Mouse (Mus musculus): ENCODE data around the gene Glt1d1. TPM values are rescaled to one million over a fixed set of nuclear protein-coding genes. Genes with fewer than 3 reads are reported as not detected.

The Glt1d1 gene
- polyA plus RNA-seq, 1 experiment from 2014 or later: 0.91 TPM

GRCm38 (mm10) chr5:127633188-127633587, 1.1 kb downstream of the Glt1d1 start:
- Histone ChIP-seq H3K4me2 (peak overlapping the region; percentile 98), H3K27ac (no peak overlapping the region), H3K9ac (0 out of 2 replicates have a peak overlapping the region, but pooled peaks have one; percentile 75), H3K27me3 (peaks cover 31% of the 10 kb centered on the region), H3K9me3 (no peaks in the 10 kb centered on the region), H3K4me3 (peak overlapping the region; percentile 54), H3K36me3 (no peaks in the 10 kb centered on the region), H3K4me1 (peaks cover 8% of the 10 kb centered on the region; the same call in 1 of the 2 replicates)
- no peak for ATAC-seq (ENCODE audit: insufficient number of reproducible peaks, insufficient read depth, low FRiP score, low TSS enrichment, low read depth)
- WGBS: 33% methylated on average over 4 of the region's 4 CpGs

- Histone ChIP-seq H3K4me3 (no peak overlapping the region), H3K36me3 (no peaks in the 10 kb centered on the region), H3K4me2 (no peak overlapping the region), H3K27me3 (peaks cover 31% of the 10 kb centered on the region), H3K27ac (no peak overlapping the region), H3K9me3 (no peaks in the 10 kb centered on the region), H3K4me1 (peaks cover 8% of the 10 kb centered on the region; the same call in 1 of the 2 replicates), H3K9ac (no peak overlapping the region)
- WGBS: 91% methylated on average over 7 of the region's 7 CpGs
- no peak for ATAC-seq (ENCODE audit: insufficient number of reproducible peaks, insufficient read depth, low FRiP score, low TSS enrichment, low read depth)
These were observed 1.6 kb downstream of the Glt1d1 start for GRCm38 (mm10) chr5:127633666-127634065.

- H3K4me3 ChIP-seq: no peak overlapping the region
- no peaks in the 10 kb centered on the region for H3K36me3 ChIP-seq
- H3K4me2 ChIP-seq: no peak overlapping the region
- no peaks in the 10 kb centered on the region; the same call in 1 of the 2 replicates for H3K4me1 ChIP-seq
- ATAC-seq (ENCODE audit: insufficient number of reproducible peaks, insufficient read depth, low FRiP score, low TSS enrichment, low read depth): no peak
- no peak overlapping the region for H3K27ac ChIP-seq
- H3K9ac ChIP-seq: no peak overlapping the region
- peaks cover 4% of the 10 kb centered on the region; the same call in 1 of the 2 replicates for H3K9me3 ChIP-seq
- 79% methylated on average over 4 of the region's 4 CpGs for WGBS
- peaks cover 13% of the 10 kb centered on the region for H3K27me3 ChIP-seq
These were observed 5.6 kb downstream of the Glt1d1 start for GRCm38 (mm10) chr5:127637622-127638021.

- Histone ChIP-seq H3K4me3 (no peak overlapping the region), H3K27ac (no peak overlapping the region), H3K36me3 (no peaks in the 10 kb centered on the region), H3K9ac (no peak overlapping the region), H3K4me2 (no peak overlapping the region), H3K4me1 (no peaks in the 10 kb centered on the region), H3K9me3 (peaks cover 4% of the 10 kb centered on the region; the same call in 1 of the 2 replicates), H3K27me3 (peaks cover 8% of the 10 kb centered on the region)
- 85% methylated on average over 2 of the region's 2 CpGs for WGBS
- no peak for ATAC-seq (ENCODE audit: insufficient number of reproducible peaks, insufficient read depth, low FRiP score, low TSS enrichment, low read depth)
These were observed 6.1 kb downstream of the Glt1d1 start for GRCm38 (mm10) chr5:127638177-127638576.

- H3K9me3 ChIP-seq: peaks cover 4% of the 10 kb centered on the region; the same call in 1 of the 2 replicates
- H3K27ac ChIP-seq: no peak overlapping the region
- H3K4me3 ChIP-seq: no peak overlapping the region
- ATAC-seq (ENCODE audit: insufficient number of reproducible peaks, insufficient read depth, low FRiP score, low TSS enrichment, low read depth): no peak
- no peaks in the 10 kb centered on the region for H3K4me1 ChIP-seq
- no peak overlapping the region for H3K9ac ChIP-seq
- no peaks in the 10 kb centered on the region for H3K36me3 ChIP-seq
- H3K4me2 ChIP-seq: no peak overlapping the region
- 86% methylated on average over 6 of the region's 6 CpGs for WGBS
- no peaks in the 10 kb centered on the region for H3K27me3 ChIP-seq
These were observed 7.1 kb downstream of the Glt1d1 start for GRCm38 (mm10) chr5:127639067-127639605.

DNA sequence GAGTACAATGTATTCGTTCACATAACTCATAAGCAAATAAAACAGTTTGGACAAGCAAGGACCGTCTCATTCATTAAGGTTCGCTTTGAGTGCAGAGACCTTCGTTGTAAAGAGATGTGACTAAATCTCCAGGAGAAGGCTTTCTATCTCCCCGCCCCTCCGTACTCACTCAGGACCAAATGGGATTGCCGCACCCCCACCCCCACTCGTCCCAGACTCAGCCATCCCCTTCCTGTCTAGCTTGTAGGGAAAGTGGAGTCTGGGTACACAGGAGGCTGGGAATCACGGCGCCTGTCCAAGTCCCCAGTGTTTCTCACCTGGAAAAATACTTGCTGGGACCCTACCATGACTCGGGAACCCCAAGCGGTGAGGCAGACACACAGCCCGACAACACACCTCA, 7.6 kb downstream of the Glt1d1 start:
- 92% methylated on average over 13 of the region's 13 CpGs for WGBS
- no peaks in the 10 kb centered on the region for H3K4me1 ChIP-seq
- H3K27ac ChIP-seq: no peak overlapping the region
- no peaks in the 10 kb centered on the region for H3K27me3 ChIP-seq
- H3K4me3 ChIP-seq: no peak overlapping the region
- peaks cover 4% of the 10 kb centered on the region; the same call in 1 of the 2 replicates for H3K9me3 ChIP-seq
- H3K9ac ChIP-seq: no peak overlapping the region
- no peak overlapping the region for H3K4me2 ChIP-seq
- no peak for ATAC-seq (ENCODE audit: insufficient number of reproducible peaks, insufficient read depth, low FRiP score, low TSS enrichment, low read depth)
- H3K36me3 ChIP-seq: no peaks in the 10 kb centered on the region

DNA sequence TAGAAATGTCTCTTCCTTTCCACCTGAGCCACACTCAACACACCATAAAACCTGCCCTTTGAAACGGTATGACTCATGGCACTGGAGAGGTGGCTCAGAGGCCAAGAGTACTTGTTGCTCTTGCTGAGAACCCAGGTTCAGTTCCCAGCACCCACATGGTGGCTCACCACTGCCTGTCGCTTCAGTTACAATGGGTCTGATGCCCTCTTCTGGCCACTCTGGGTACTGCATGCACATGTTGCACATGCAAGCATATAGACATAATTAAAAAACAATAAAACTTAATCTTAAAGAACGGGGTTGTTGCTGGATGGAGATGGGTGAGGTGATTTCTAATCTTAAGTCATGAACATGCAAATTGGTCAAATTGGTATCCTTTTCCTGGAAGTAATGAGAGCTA, 8.3 kb downstream of the Glt1d1 start:
- no peak for ATAC-seq (ENCODE audit: insufficient number of reproducible peaks, insufficient read depth, low FRiP score, low TSS enrichment, low read depth)
- Histone ChIP-seq H3K4me3 (no peak overlapping the region), H3K9me3 (peaks cover 4% of the 10 kb centered on the region; the same call in 1 of the 2 replicates), H3K27me3 (no peaks in the 10 kb centered on the region), H3K4me1 (no peaks in the 10 kb centered on the region), H3K36me3 (peaks cover 4% of the 10 kb centered on the region; the same call in 1 of the 2 replicates), H3K4me2 (no peak overlapping the region), H3K27ac (no peak overlapping the region), H3K9ac (no peak overlapping the region)
- WGBS: 89% methylated on average over 3 of the region's 3 CpGs

DNA sequence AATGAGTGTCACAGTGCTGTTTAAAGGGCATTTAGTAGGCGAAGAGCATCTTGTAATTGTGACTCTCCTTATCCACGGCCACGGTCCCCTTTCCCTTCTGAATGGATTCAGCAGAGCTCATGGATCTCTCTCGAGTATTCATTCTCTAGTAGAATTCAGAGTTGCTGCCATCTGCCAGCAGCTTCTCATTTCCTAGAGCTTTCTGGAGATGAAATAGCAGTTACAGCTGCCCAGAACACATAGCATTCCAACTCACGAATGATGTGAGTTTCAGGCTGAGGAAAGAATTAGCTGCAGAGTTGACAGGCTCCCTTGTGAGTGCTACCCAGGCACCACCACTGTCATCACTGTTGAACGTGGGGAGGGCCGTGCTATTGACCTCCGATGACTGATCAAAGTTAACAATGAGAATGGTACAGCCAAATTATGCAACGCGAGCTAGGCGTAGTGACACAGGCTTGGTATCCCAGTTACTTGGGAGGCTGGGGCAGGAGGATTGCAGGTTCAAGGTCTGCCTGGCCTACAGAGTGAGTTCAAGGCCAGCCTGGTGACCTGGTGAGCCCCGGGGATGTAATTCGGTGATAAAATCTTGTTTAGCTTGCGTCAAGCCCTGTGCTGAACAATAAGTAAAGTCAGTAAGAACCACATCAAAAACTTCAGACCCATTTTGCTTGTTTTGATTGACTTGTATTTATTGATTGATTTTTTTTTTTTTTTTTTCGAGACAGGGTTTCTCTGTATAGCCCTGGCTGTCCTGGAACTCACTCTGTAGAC, 9.3 kb downstream of the Glt1d1 start:
- 88% methylated on average over 15 of the region's 15 CpGs for WGBS
- peaks cover 4% of the 10 kb centered on the region; the same call in 1 of the 2 replicates for H3K9me3 ChIP-seq
- H3K27ac ChIP-seq: no peak overlapping the region
- peaks cover 4% of the 10 kb centered on the region; the same call in 1 of the 2 replicates for H3K36me3 ChIP-seq
- H3K27me3 ChIP-seq: no peaks in the 10 kb centered on the region
- H3K4me2 ChIP-seq: no peak overlapping the region
- H3K4me1 ChIP-seq: no peaks in the 10 kb centered on the region
- ATAC-seq (ENCODE audit: insufficient number of reproducible peaks, insufficient read depth, low FRiP score, low TSS enrichment, low read depth): no peak
- H3K9ac ChIP-seq: no peak overlapping the region
- H3K4me3 ChIP-seq: no peak overlapping the region

DNA sequence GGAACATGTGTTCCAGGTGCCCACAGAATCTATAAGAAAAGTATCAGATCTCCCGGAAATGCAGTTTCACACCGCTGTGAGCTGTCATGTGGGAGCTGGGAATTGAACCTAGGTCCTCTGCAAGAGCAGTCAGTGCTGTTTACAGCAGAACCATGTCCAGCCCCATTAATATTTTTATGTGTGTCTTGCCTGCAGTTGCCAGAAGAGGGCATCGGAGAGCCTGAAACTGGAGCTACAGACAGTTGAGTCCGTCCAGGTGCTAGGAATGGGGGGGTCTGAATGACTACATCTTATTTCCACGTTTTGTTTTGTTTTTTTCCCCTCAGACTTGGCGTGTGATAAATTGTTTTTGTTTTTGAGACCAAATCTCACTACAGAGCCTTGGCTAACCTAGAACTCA, 16.0 kb downstream of the Glt1d1 start:
- no peaks in the 10 kb centered on the region for H3K9me3 ChIP-seq
- H3K4me2 ChIP-seq: no peak overlapping the region
- ATAC-seq (ENCODE audit: insufficient number of reproducible peaks, insufficient read depth, low FRiP score, low TSS enrichment, low read depth): no peak
- no peaks in the 10 kb centered on the region for H3K4me1 ChIP-seq
- WGBS: 74% methylated on average over 6 of the region's 6 CpGs
- H3K4me3 ChIP-seq: no peak overlapping the region
- H3K27me3 ChIP-seq: no peaks in the 10 kb centered on the region
- no peak overlapping the region for H3K9ac ChIP-seq
- peaks cover 4% of the 10 kb centered on the region; the same call in 1 of the 2 replicates for H3K36me3 ChIP-seq
- no peak overlapping the region for H3K27ac ChIP-seq

- peaks cover 4% of the 10 kb centered on the region; the same call in 1 of the 2 replicates for H3K36me3 ChIP-seq
- H3K27ac ChIP-seq: no peak overlapping the region
- ATAC-seq (ENCODE audit: insufficient number of reproducible peaks, insufficient read depth, low FRiP score, low TSS enrichment, low read depth): no peak
- H3K9me3 ChIP-seq: no peaks in the 10 kb centered on the region
- no peaks in the 10 kb centered on the region for H3K4me1 ChIP-seq
- no peaks in the 10 kb centered on the region for H3K27me3 ChIP-seq
- no peak overlapping the region for H3K9ac ChIP-seq
- H3K4me3 ChIP-seq: no peak overlapping the region
- H3K4me2 ChIP-seq: no peak overlapping the region
These were observed 17.0 kb downstream of the Glt1d1 start for GRCm38 (mm10) chr5:127649077-127649476.

GRCm38 (mm10) chr5:127658257-127658656, 26.2 kb downstream of the Glt1d1 start:
- 89% methylated on average over 2 of the region's 2 CpGs for WGBS

GRCm38 (mm10) chr5:127659312-127659711, 27.2 kb downstream of the Glt1d1 start:
- no peak for ATAC-seq (ENCODE audit: insufficient number of reproducible peaks, insufficient read depth, low FRiP score, low TSS enrichment, low read depth)
- H3K9ac ChIP-seq: no peak overlapping the region
- H3K4me1 ChIP-seq: no peaks in the 10 kb centered on the region
- no peaks in the 10 kb centered on the region for H3K27me3 ChIP-seq
- H3K27ac ChIP-seq: no peak overlapping the region
- 93% methylated on average over 3 of the region's 3 CpGs for WGBS
- H3K9me3 ChIP-seq: peaks cover 6% of the 10 kb centered on the region; the same call in 1 of the 2 replicates
- H3K36me3 ChIP-seq: no peaks in the 10 kb centered on the region
- no peak overlapping the region for H3K4me3 ChIP-seq
- H3K4me2 ChIP-seq: no peak overlapping the region

More at GRCm38 (mm10) chr5:127658257-127658656, 26.2 kb downstream of the Glt1d1 start:
- ATAC-seq (ENCODE audit: insufficient number of reproducible peaks, insufficient read depth, low FRiP score, low TSS enrichment, low read depth): no peak
- no peak overlapping the region for H3K27ac ChIP-seq
- no peaks in the 10 kb centered on the region for H3K4me1 ChIP-seq
- H3K4me3 ChIP-seq: no peak overlapping the region
- H3K36me3 ChIP-seq: no peaks in the 10 kb centered on the region
- H3K27me3 ChIP-seq: no peaks in the 10 kb centered on the region
- no peak overlapping the region for H3K4me2 ChIP-seq
- H3K9me3 ChIP-seq: peaks cover 6% of the 10 kb centered on the region; the same call in 1 of the 2 replicates
- H3K9ac ChIP-seq: no peak overlapping the region
